Mouse (Mus musculus): ENCODE measurements around the gene Prkacb. TPM values are rescaled to one million over a fixed set of nuclear protein-coding genes. Genes with fewer than 3 reads are reported as not detected.

Gene Prkacb
- polyA plus RNA-seq, 1 experiment = 41.7 TPM

DNA sequence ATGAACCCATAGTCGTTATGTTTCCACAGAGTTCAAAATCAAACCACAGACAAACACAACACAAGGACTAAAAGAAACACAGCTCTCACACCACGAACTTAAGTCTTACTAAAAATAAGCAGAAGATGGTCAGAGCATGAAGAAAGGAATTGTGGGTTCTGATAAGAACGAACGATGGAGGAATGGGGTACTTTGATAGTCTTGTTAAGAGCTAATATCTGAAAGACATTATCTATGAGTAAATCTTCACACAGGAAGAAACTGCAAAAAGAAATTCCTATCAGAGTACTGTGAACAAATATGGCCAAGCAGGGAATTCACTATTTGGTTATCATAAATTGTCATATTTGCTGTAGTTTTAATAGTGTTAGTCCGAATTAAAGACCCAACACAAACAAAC is 36.1 kb downstream of the Prkacb start:
- no peak overlapping the region for H3K9ac ChIP-seq (ENCODE audit: low read depth, poor library complexity, severe bottlenecking)
- H3K27ac ChIP-seq (ENCODE audit: insufficient read depth, low read length) = no peak overlapping the region
- no peaks in the 10 kb centered on the region for H3K27me3 ChIP-seq (ENCODE audit: control insufficient read depth, insufficient read depth, low read length, poor library complexity, severe bottlenecking)
- no peaks in the 10 kb centered on the region for H3K4me1 ChIP-seq (ENCODE audit: control insufficient read depth, insufficient read depth, low read length)
- H3K36me3 ChIP-seq (ENCODE audit: control insufficient read depth, insufficient read depth, low read length, poor library complexity, severe bottlenecking) = no peaks in the 10 kb centered on the region
- no peaks in the 10 kb centered on the region for H3K9me3 ChIP-seq (replicated peaks; ENCODE audit: control insufficient read depth, insufficient read depth, low read length, poor library complexity, severe bottlenecking)
- TF ChIP-seq CTCF (IDR thresholded peaks at IDR 0.05; ENCODE audit: low read depth, low read length) (no peak), POLR2A (IDR thresholded peaks at IDR 0.05; ENCODE audit: insufficient read depth, low read length) (no peak), EP300 (IDR thresholded peaks at IDR 0.05; ENCODE audit: insufficient read depth, low read depth, low read length) (no peak)
- no peak overlapping the region for H3K4me3 ChIP-seq (ENCODE audit: low read depth, low read length)

DNA sequence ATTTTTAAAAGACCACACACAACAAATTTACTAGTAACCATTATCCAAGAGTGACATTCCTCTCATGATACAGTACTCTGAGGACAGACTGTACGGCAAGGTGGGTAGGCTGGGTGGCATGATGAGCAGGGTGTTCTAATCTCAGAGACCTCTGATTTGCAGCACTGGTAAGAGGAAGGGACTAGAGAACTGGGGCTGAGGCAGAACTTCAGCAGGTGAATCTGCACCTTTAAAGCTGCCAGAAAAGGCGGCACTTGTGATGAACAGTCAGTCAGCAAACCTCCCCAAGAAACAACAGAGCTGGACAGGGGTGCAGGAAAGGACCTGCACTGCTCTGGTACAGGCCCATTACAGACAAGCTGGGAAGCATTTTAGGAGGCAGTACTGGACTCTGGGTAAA is 41.9 kb downstream of the Prkacb start:
- TF ChIP-seq EP300 (IDR thresholded peaks at IDR 0.05; ENCODE audit: insufficient read depth, low read depth, low read length) = no peak
- Histone ChIP-seq H3K4me1 (ENCODE audit: control insufficient read depth, insufficient read depth, low read length) (peaks cover 3% of the 10 kb centered on the region), H3K4me3 (ENCODE audit: low read depth, low read length) (no peak overlapping the region), H3K9ac (ENCODE audit: low read depth, poor library complexity, severe bottlenecking) (no peak overlapping the region), H3K9me3 (replicated peaks; ENCODE audit: control insufficient read depth, insufficient read depth, low read length, poor library complexity, severe bottlenecking) (no peaks in the 10 kb centered on the region), H3K36me3 (ENCODE audit: control insufficient read depth, insufficient read depth, low read length, poor library complexity, severe bottlenecking) (no peaks in the 10 kb centered on the region), H3K27ac (ENCODE audit: insufficient read depth, low read length) (no peak overlapping the region), H3K27me3 (ENCODE audit: control insufficient read depth, insufficient read depth, low read length, poor library complexity, severe bottlenecking) (no peaks in the 10 kb centered on the region)

DNA sequence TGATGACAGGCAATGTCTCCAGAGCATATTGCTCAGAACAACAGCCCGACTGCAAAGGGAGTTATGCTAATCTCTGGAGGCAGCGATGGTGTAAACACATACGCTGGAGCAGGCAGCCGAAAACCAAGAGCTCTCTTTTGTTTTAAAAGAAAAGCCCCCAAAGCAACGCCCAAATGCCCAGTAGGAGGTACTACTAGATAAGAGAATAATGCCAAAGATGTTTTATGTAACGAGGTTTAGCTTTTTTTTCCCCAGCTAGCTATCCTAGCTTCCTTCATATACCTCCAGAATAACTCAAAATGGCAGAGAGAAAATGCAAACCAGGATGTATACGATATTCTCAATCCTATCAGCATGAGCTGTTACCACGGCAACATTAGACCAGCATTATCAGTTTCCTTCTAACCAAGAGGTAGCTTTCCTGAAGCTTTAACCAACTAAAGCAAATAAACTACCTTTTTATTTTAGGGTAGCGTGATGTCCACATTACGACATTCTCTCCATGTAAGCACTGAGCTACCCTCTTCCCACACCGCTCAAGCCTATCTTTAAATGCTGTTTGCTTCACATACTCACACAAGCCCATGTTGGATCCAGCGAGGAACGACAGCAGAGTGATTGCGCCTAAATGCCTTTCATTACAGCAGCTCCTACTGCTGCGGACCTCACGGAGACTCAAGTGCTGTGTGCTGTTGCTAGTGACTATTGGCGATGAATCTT is 42.7 kb downstream of the Prkacb start:
- H3K4me1 ChIP-seq (ENCODE audit: control insufficient read depth, insufficient read depth, low read length) = peaks cover 3% of the 10 kb centered on the region
- H3K9ac ChIP-seq (ENCODE audit: low read depth, poor library complexity, severe bottlenecking) = no peak overlapping the region
- no peaks in the 10 kb centered on the region for H3K36me3 ChIP-seq (ENCODE audit: control insufficient read depth, insufficient read depth, low read length, poor library complexity, severe bottlenecking)
- H3K4me3 ChIP-seq (ENCODE audit: low read depth, low read length) = no peak overlapping the region
- no peak overlapping the region for H3K27ac ChIP-seq (ENCODE audit: insufficient read depth, low read length)
- no peaks in the 10 kb centered on the region for H3K27me3 ChIP-seq (ENCODE audit: control insufficient read depth, insufficient read depth, low read length, poor library complexity, severe bottlenecking)
- TF ChIP-seq EP300 (IDR thresholded peaks at IDR 0.05; ENCODE audit: insufficient read depth, low read depth, low read length) = no peak
- TF ChIP-seq POLR2A (IDR thresholded peaks at IDR 0.05; ENCODE audit: insufficient read depth, low read length) = no peak
- TF ChIP-seq CTCF (IDR thresholded peaks at IDR 0.05; ENCODE audit: low read depth, low read length) = no peak
- H3K9me3 ChIP-seq (replicated peaks; ENCODE audit: control insufficient read depth, insufficient read depth, low read length, poor library complexity, severe bottlenecking) = no peaks in the 10 kb centered on the region

DNA sequence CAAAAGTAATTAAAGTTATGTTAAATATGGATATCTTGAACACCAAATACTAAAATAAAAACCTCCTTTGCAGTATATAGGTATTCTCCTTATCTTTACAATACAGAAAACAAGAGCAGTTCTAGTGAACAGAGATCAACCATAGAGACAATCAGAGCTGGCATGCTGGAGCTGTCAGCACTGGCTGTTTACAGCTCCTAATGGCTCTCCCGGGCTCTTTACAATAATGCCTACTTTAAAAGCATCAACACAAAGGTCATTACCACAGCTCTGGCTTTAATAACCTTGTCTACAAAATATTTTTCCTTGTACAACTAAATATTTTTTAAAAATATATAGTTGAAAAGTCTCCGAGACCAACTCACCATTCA is 43.2 kb downstream of the Prkacb start:
- TF ChIP-seq CTCF (IDR thresholded peaks at IDR 0.05; ENCODE audit: low read depth, low read length) (no peak), POLR2A (IDR thresholded peaks at IDR 0.05; ENCODE audit: insufficient read depth, low read length) (no peak), EP300 (IDR thresholded peaks at IDR 0.05; ENCODE audit: insufficient read depth, low read depth, low read length) (no peak)
- Histone ChIP-seq H3K4me1 (ENCODE audit: control insufficient read depth, insufficient read depth, low read length) (peaks cover 3% of the 10 kb centered on the region), H3K4me3 (ENCODE audit: low read depth, low read length) (no peak overlapping the region), H3K9ac (ENCODE audit: low read depth, poor library complexity, severe bottlenecking) (no peak overlapping the region), H3K27ac (ENCODE audit: insufficient read depth, low read length) (no peak overlapping the region), H3K27me3 (ENCODE audit: control insufficient read depth, insufficient read depth, low read length, poor library complexity, severe bottlenecking) (no peaks in the 10 kb centered on the region), H3K9me3 (replicated peaks; ENCODE audit: control insufficient read depth, insufficient read depth, low read length, poor library complexity, severe bottlenecking) (no peaks in the 10 kb centered on the region), H3K36me3 (ENCODE audit: control insufficient read depth, insufficient read depth, low read length, poor library complexity, severe bottlenecking) (no peaks in the 10 kb centered on the region)

DNA sequence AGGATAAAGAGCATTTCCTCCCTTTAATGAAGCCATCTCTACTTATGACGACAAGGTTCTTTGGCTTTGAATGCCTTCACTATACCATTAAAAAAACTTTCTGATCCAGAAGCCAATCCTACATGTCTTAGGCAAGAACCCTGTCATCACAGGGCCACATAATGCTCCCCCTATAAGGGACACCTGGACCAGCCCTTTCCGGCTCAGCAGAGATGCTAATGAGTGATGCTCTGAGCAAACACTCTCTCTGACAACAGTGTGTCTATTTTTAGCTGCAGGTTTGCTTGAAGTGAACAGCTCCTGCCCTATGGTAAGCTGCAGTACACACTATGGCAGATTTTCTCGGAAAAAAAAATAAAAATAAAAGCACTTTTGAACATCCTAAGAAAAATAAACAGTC is 43.9 kb downstream of the Prkacb start:
- Histone ChIP-seq H3K9me3 (replicated peaks; ENCODE audit: control insufficient read depth, insufficient read depth, low read length, poor library complexity, severe bottlenecking) (no peaks in the 10 kb centered on the region), H3K4me3 (ENCODE audit: low read depth, low read length) (no peak overlapping the region), H3K36me3 (ENCODE audit: control insufficient read depth, insufficient read depth, low read length, poor library complexity, severe bottlenecking) (no peaks in the 10 kb centered on the region), H3K27ac (ENCODE audit: insufficient read depth, low read length) (no peak overlapping the region), H3K9ac (ENCODE audit: low read depth, poor library complexity, severe bottlenecking) (no peak overlapping the region), H3K27me3 (ENCODE audit: control insufficient read depth, insufficient read depth, low read length, poor library complexity, severe bottlenecking) (no peaks in the 10 kb centered on the region), H3K4me1 (ENCODE audit: control insufficient read depth, insufficient read depth, low read length) (peaks cover 3% of the 10 kb centered on the region)
- no peak for TF ChIP-seq CTCF (IDR thresholded peaks at IDR 0.05; ENCODE audit: low read depth, low read length)
- peak; percentile 64; the same call in 1 of the 2 replicates for TF ChIP-seq EP300 (IDR thresholded peaks at IDR 0.05; ENCODE audit: insufficient read depth, low read depth, low read length)
- TF ChIP-seq POLR2A (IDR thresholded peaks at IDR 0.05; ENCODE audit: insufficient read depth, low read length) = no peak

DNA sequence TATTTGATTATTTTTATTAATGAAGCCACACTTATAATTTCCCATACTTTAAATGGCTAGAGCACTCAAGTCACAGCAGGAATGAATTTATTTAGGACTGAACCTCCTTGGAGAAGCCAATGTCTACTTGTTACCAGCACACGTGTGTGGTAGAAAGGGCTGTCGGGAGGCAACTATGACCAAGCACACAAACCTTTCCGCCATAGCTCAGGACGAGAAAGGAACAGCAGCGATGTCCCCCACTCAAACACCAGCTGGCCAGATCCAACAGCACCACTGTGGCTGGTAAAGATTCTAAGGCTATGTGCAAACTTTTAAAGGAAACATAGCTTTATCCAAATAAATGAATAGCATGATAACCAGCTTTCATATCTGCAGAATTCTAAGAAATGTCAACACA is 44.4 kb downstream of the Prkacb start:
- no peak overlapping the region for H3K9ac ChIP-seq (ENCODE audit: low read depth, poor library complexity, severe bottlenecking)
- no peaks in the 10 kb centered on the region for H3K36me3 ChIP-seq (ENCODE audit: control insufficient read depth, insufficient read depth, low read length, poor library complexity, severe bottlenecking)
- H3K9me3 ChIP-seq (replicated peaks; ENCODE audit: control insufficient read depth, insufficient read depth, low read length, poor library complexity, severe bottlenecking) = no peaks in the 10 kb centered on the region
- H3K4me1 ChIP-seq (ENCODE audit: control insufficient read depth, insufficient read depth, low read length) = peaks cover 3% of the 10 kb centered on the region
- no peaks in the 10 kb centered on the region for H3K27me3 ChIP-seq (ENCODE audit: control insufficient read depth, insufficient read depth, low read length, poor library complexity, severe bottlenecking)
- H3K4me3 ChIP-seq (ENCODE audit: low read depth, low read length) = no peak overlapping the region
- no peak for TF ChIP-seq POLR2A (IDR thresholded peaks at IDR 0.05; ENCODE audit: insufficient read depth, low read length)
- no peak for TF ChIP-seq EP300 (IDR thresholded peaks at IDR 0.05; ENCODE audit: insufficient read depth, low read depth, low read length)
- TF ChIP-seq CTCF (IDR thresholded peaks at IDR 0.05; ENCODE audit: low read depth, low read length) = no peak
- no peak overlapping the region for H3K27ac ChIP-seq (ENCODE audit: insufficient read depth, low read length)
